Mouse (Mus musculus) urinary bladder, adult 18-20 months (tissue): ENCODE data around the gene Ethe1.
A peak's percentile ranks its signal among the peaks of the same experiment; 100 is the strongest.

ENCODE experiments used
- DNase-seq, 2 experiments: peaks; one replicate each; pipeline ENCODE4 v3.0.0; 2022; ENCODE audit warnings: low spot score in 2 of 2, mixed read lengths in 2 of 2

The Ethe1 gene

DNA sequence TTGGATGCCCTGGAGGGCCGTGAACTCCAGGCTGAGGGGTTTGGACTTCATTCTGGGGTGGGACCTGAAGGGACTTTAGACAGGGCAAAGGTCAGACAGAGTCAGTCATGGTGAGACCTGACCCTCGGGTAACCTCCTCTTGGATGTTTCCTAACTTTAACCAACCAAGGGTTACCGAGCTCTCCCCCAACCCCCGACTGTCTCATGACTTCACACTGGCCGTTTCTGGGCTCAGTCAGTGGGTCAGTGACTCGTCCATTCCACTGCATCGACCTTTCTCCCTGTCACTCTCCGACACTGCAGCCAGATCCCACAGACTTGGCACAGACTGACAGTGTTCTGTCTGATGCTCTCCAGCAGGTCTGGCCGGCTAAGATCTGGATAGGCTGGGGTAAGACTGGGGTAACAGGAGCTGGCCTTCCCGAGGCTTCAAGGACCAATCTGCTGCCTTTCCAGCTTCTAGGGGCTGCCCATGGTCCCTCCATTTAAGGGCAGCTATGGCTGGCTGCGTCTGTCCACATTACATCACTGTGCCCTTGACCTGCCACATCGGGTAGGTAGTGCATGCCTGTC lies 13.0 kb upstream of the Ethe1 start:
- no peak for DNase-seq

DNA sequence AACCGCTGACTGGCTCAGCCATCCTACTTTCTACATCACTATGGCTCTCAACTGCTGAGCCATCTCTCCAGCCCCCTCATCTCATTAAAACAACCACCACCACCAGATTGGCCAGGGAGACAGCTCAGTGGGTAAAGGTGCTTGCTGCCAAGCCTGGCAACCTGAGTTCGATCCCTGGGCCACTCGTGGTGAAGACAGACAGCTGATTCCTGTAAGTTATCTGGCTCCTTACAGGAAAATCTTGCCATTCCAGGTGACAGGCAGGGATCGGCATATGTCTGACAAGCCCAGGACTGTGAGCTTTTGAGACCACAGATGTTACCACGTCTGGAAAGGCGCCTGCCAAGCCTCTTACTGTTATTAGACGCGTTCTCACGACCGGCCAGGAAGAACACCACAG lies 9.5 kb upstream of the Ethe1 start:
- no peak for DNase-seq

DNA sequence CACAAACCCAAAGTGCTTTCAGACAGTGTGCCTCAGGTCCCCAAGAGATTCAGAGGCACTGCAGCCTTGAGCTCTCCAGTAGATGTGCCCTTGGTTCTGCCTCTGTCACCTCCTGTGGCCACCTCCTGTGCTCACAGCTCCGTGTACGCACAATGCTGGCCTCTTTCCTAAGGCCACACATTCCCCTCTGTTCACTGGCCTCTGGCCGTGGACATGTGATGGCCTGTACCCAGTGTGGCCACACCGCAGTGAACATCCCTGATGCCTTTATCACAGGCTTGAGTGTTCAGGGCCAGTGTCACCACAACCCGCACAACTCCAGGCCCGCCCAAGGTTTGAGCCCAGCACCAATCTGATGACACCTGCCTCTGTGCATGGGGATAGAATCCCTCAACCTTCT lies 2.5 kb upstream of the Ethe1 start:
- DNase-seq: no peak

DNA sequence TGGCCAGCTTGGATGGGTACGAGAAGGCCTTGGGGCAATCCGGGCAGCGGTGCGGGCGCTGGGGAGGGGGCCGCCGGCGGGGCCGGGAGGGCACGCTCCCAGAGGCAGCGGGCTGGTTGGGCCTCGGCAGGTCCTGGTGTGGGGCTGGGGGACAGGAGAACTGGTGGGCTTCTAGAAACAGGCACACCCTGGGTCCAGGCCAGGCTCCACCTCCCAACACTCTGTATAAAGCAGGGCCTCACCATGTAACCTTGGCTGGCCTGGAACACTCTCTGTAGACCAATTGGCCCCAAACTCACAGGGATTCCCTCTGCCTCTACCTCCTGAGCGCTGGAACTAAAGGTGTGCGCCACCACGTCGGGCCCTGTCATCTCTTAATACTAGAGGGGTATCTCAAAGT lies 1.3 kb upstream of the Ethe1 start:
- DNase-seq: no peak

DNA sequence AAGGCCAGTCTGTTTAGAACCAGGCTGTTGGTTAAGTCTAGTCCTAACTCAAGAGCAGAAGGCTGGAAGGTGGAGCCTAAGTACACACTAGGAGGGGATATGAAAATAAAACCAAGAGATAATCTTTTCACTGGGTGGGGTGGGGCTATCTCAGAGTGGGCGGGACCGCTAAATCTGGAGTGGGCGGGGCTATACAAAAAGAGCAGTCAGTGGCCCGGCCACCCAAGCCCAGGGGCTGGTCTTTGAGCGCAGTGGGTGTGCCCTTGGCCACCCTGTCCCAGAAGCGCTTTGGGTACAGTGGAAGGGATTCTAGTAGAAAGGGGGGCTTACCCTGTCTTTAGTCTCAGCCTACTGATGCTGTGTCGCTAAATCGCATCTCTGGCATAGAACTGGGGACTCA lies 515 bp upstream of the Ethe1 start:
- no peak for DNase-seq

DNA sequence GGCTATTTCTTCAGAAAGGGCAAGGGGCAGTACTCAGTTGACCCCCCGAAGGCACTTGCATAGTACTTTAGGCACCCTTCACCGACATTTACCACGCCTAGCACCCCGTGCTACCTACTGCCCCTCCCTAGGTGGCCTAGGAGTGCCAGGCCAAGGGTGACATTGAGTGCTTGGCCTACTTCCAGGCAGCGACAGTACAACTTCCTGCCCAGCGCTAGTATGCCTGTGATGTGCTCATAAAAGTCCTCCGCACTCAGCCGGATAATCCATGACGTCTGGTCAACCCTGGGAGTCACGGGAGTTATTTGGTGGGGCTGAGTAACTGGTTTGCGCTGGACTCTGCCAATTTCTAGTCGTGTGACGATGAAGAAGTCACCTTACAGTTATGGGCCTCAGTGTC lies 993 bp downstream of the Ethe1 start:
- peak in 1 of 2 experiments; percentile 53 for DNase-seq

DNA sequence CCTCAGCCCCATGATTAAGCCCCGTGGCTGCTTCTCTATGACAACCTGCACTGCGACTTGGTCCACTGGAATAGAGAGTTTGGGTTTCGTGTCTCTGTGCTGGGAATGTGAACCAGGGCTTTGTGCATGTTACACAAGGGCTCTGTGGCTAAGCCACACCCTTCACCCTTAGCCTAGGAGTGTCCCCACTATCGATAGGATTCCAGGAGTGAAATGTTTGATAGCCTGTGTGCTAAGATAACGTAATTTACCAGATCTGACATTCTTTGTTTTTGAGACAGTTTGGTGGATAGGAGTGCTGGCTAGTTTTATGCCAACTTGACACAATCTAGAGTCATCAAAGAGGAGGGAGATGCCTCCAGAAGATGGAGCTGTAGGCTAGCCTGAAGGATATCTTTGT lies 4.4 kb downstream of the Ethe1 start:
- DNase-seq: no peak

DNA sequence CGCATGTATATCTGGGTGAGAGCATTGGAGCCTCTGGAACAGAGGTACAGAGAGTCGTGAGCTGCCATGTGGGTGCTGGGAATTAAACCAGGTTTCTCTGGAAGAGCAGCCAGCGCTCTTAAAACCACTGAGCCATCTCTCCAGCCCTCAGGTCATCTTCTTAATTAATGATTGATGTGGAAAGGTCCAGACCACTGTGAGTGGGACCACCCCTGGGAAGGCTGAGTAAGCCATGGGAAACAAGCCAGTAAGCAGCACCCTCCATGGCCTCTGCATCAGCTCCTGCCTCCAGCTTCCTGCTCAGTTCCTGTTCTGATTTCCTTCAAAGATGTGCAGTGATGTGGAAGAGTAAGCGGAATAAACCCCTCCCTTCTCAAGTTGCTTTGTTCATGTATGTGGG lies 4.8 kb downstream of the Ethe1 start:
- no peak for DNase-seq

DNA sequence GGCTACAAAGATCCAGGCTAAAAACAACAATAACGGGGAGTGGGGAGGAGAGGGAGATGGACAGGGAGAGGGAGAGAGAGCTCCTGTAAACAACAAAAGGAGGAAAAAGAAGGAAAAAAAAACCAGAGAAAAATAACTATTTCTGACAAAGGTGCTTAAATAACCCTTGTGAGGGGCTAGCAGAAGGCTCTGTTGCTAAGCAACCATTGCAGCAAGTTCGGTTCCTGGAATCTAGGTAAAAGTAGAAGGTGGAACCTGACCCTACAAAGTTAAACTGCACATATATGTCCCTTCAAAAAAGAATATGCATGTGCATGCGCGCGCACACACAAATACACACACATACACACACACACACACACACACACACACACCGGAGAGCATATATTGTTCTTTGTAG lies 5.4 kb downstream of the Ethe1 start:
- no peak for DNase-seq

DNA sequence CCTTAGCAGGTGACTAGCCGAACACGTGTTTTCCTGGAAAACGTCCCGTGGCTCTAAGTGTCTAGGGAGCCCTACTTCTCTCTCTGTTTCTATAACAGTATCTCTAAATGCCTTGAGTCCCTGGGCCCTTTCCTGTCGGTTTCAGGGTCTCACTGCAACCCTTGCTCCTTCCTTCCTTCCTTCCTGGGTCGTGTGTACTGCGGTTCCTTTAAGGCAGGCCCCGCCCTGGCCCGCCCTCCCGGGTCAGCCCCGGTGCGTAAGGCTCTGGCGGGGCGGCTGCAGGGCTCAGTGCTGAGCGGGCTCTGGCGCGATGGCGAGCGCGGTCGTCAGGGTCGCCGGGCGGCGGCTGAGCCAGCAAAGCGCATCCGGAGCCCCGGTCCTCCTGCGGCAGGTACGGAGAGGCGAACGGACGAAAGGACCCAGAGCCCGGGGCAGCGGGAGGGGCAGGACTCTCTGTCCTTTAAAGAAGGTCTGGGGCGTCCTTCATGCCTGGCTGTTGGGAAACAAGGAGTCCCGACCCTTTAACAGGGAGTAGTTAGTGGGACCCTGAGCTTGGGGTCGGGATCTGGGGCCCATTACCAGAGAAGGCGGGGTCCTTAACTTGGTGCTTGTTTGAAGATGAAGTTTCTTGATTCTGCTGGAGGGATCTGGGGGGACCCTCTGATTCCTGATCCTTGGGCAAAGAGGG lies 6.4 kb downstream of the Ethe1 start:
- DNase-seq: peak; percentile 68 to 71

DNA sequence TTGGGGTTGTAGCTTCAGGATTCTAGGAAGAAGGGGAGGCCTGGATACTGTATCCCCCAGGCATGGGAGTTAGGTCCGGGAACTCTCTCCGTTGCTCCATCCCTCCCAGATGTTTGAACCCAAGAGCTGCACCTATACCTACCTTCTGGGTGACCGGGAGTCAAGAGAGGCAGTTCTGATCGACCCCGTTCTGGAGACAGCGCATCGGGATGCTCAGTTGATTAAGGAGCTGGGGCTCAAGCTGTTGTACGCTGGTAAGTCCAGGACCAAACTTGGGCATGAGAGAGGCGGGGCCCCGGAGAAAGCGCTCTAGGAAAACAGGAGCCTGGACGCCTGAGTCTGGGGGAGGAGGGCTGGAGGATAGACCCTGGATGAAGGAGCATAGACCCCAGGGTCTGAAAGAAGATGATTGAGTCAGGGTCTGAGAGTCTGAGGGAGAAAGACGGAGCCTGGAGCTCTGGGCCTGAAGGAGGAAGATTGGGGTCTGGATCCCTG lies 7.0 kb downstream of the Ethe1 start:
- no peak for DNase-seq

DNA sequence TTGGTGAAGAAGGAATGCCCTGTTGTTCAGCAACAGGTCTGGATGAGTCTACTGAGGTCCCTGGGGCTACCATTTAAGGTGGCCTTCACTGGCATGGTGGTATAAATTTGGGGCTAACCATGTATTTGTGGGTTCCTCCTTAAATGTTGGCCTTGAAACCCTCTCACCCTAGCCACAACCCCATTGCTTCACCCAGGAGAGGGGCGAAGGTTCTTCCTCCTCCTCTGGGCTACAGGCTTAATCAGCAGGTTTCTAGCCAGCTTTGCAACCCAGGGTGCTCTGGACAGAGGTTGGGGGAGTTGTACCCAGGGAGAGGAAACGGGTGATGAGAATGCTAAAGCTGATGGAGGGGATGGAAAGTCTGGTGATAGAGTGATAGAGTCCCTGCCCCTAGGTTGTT lies 8.1 kb downstream of the Ethe1 start:
- no peak for DNase-seq

DNA sequence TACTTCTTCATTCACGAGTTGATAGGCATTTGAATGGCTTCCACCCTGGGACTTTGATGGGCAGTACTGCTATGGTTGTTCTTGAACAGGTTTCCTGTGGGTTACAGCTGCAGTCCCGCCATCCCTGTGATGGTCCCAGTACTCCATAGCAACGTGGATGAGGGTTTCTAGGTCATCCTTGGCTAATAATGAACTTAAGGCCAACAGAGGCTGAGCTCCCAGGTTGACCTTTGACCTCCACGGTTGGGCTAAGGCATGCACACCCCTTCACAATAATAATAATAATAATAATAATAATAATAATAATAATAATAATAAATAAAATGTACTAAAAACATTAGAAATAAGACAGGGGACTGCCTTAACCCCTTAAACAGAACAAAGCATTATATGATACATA lies 10.8 kb downstream of the Ethe1 start:
- DNase-seq: no peak

DNA sequence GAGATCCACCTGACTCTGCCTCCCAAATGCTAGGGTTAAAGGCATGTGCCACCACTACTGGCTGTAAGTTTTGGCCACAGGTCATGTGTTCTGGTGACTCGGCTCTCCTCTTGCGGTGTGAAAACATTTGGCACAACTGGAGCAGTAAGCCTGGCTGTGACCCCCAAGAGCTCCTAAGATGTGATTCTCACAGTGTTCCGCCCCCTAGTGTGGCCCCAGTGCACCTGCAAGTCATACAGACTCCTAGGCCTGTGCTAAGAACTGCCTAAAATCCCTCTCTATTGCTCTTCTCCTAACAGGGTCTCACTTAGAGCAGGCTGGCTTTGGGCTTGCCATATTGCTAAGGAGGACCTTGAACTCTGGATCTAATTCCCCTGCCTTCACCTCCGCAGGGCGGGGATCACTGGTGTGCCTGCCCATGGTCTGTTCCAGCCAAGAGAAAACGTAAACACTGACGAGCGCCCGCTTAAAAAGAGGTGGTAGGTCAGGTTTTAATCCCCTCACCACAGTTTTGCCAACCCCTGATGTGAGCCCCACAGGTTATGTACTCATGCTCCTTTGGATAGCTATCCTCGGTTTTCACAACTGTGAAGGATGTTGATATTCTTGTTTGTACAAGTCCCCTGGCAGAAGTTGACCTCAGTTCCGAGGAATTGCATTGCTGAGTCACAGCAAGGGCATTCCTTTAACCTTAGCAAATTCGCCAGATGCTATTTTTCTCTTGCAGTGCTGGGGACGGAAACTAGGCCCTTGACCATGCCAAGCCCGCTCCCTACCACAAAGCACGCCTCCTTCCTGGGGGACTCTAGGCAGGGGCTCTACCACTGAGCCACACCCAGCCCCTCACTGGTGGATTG lies 12.1 kb downstream of the Ethe1 start:
- peak in 1 of 2 experiments; percentile 40 for DNase-seq

DNA sequence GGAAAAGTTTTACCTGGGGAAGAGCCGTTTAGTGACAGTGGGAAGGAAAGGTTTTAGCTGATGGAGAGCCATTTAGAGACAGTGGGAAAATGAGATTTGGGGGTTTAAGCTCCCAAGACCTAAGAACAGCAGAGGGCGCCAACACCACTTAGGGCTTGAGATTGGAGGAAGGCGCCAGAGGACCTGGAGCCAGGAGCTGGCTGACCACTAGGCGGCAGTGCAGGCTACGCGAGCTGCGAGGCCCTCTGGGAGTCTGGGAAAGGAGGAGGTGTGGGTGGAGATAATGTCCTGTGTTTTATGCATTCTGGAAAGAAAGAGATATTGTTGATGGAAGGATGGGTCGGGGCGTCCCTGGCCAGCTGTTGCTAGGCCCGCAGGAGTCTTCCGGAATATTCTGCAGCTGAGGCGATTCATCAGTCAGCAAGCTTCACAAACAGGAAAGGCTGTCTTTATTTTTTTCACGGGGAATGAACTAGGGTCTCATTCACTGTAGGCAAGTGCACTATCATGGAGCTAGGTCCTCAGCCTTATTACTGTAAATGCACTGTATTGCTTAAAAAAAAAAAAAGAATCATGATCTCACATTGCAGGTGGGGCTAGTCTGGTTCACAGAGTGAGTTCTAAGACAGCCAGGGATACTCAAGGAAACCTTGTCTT lies 13.7 kb downstream of the Ethe1 start:
- DNase-seq: peak; percentile 91 to 95

DNA sequence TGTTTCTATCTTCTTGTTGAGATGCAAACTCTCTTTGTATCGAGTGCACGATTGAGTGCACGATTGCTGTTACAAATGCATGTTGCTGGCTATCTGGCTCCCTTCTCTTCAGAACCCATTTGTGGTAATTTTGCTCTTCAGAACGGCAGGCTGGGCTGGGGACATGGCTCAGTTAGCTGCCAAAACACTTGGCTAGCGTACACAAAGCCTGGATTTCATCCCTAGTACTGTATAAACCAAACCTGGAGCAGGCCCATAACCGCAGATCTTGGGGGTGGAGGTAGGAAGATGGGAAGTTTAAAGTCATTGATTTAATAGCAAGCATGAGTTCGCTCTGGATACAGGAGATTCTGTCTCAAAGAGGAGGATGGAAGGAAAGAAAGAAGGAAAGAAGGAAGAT lies 18.2 kb downstream of the Ethe1 start:
- no peak for DNase-seq

DNA sequence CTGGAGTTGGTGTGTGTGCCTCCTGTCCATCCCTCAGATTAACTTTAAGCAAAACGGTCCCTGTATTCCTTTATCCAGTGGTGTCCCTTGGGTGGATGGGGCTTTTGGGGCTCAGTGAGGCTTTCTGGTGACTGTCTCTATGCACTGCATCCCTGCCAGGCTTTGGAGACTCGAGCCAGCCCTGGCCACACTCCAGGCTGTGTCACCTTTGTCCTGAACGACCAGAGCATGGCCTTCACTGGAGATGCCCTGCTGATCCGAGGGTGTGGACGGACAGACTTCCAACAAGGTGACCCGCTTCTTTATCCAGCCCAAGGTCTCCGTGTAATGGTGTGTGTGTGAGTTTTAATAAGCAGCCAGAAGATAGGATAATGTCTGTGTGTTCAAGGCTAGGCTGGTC lies 18.7 kb downstream of the Ethe1 start:
- no peak for DNase-seq

DNA sequence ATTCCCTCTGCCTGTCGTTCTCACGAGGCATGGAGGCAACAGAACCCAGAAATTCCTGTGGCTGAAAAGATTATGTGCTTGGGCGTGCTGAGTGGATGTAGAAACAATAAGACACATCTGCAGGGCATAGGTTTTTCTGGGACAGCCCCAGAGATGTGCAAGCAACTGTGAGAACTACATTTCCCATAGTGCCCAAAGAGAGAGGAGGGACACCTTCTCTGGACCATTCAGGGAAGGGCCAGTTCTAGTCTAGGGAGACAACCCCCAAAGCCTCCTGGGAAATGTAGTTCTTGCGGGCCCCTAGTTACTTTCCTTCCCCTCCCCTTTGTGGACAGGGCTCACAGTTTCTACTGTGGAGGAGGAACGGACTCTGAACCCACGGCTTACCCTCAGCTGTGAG lies 20.7 kb downstream of the Ethe1 start:
- no peak for DNase-seq

DNA sequence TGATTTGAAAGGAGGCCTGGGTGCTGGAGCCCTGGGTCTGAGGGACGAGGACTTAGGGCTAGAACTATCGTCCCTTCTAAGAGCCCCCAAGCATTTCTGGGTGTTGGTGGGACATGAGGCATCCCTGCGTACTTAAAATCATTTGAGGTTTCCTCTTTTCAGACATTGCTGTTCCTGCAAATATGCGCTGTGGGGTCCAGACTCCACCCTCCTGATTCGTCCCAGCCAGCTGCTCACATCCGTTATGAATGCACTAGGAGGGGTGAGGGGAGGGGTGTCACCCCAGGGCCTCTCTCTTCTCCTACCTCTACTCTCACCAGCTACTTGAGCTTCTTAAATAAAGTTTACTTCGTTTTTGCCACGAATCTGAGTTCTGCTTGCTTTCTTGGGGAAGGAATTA lies 21.2 kb downstream of the Ethe1 start:
- no peak for DNase-seq

DNA sequence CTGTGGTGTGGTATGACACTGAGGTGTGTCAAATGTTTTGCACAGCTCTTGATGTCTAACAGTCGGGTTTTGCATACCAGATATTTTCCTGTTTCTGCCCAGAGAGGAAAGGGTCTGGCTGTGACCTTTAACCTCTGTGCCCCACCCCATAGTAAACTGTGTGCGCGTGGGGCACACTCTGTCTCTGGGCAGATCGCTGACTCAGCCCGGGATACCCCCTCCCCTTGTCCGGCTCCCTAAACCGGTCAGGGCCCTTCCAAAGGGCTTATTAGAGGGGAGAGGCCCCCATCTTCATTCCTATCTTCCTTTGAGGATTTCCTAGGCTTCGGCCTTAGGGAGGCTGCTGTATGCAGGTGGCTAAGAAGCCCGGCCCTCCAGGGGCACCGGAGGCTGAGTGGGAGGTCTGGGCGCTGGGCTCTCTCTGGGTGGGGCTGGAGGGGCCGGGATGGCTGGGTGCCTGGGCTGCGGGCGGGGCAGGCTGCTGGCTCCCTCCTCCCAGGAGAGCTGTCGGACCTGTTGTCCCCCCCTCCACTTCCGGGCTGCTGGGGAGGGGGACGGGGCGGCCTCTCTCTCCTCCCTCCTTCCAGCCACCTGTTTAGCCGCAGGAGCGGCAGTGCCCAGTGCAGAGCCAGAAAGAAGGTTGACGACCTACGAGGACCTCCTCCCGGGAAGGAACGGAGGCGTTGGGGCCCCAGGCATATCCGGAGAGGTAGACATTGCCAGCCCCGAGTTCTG lies 23.0 kb downstream of the Ethe1 start, which contains the start of gene Phldb3:
TSS of gene Phldb3 (plus strand) at position 620 of the 735 bp plus-strand sequence.
- peak; percentile 65 to 69 for DNase-seq

DNA sequence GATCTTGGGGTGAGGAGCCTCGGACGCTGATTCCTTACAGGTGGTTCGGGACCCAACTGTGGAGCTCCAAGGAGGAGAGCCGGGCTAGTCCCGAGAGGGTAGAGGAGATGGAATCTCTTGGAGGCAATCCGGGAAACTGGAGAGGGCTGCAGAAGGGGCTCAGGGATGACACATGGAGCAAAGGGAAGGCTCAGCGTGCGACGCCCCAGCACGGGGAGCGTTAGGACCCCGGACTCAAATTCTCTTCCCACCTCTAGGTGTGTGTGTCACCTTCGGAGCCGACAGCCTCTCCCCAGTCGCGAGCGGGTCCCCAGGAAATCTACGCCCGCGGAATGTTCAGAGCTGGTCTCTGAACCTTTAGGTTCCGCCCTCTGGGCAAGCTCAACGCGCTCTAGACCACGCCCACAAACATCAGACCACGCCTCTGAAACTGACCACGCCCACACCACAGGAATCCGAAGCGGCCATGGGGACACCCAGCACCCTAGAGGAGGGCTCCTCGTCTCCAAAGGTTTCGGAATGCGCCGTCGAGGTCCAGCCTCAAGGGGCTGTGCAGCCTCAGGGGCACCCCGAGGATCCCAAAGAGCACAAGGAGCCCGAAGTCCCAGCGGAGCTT lies 23.6 kb downstream of the Ethe1 start:
- DNase-seq: peak; percentile 91 to 99
